Mouse (Mus musculus): ENCODE data around the gene Rel. TPM values are rescaled to one million over a fixed set of nuclear protein-coding genes. Genes with fewer than 3 reads are reported as not detected.

Gene Rel
- polyA plus RNA-seq, 1 experiment from 2014 or later = 2.2 TPM

Other genes with a start within 250 kb of the Rel start
- gene 1700093K21Rik, start 249.8 kb downstream of the Rel start, polyA plus RNA-seq (2014; fragmentation: Nextera tagmentation; extraction: Ambion mirVana) = not detected in 2 replicates
- 26.5 and 28.7 TPM in 2 replicates for gene 0610010F05Rik, start 137.3 kb downstream of the Rel start, polyA plus RNA-seq (2014; fragmentation: Nextera tagmentation; extraction: Ambion mirVana)
- 19.0 and 20.7 TPM in 2 replicates for gene Pus10, start 105.3 kb downstream of the Rel start, polyA plus RNA-seq (2014; fragmentation: Nextera tagmentation; extraction: Ambion mirVana)
- 34.5 and 35.8 TPM in 2 replicates for gene Pex13, start 105.0 kb downstream of the Rel start, polyA plus RNA-seq (2014; fragmentation: Nextera tagmentation; extraction: Ambion mirVana)
- 12.5 and 14.1 TPM in 2 replicates for gene Papolg, start 124.3 kb upstream of the Rel start, polyA plus RNA-seq (2014; fragmentation: Nextera tagmentation; extraction: Ambion mirVana)